Mouse (Mus musculus): ENCODE results near the gene Dgkz. TPM values are rescaled to one million over a fixed set of nuclear protein-coding genes. Genes with fewer than 3 reads are reported as not detected.
A peak's percentile ranks its signal among the peaks of the same experiment; 100 is the strongest.

The Dgkz gene
- polyA plus RNA-seq, 1 experiment, result 295 TPM

- Histone ChIP-seq H3K27me3 (ENCODE audit: control insufficient read depth, insufficient read depth, low read length) (peaks cover 13% of the 10 kb centered on the region), H3K27ac (ENCODE audit: insufficient read depth, low read depth, low read length) (no peak overlapping the region), H3K4me3 (ENCODE audit: low read depth, low read length) (no peak overlapping the region), H3K36me3 (ENCODE audit: control insufficient read depth, insufficient read depth, low read length) (no peaks in the 10 kb centered on the region; the same call in 1 of the 2 replicates), H3K4me1 (ENCODE audit: control insufficient read depth, insufficient read depth, insufficient read length, low read length) (peaks cover 16% of the 10 kb centered on the region)
- TF ChIP-seq POLR2A (IDR thresholded peaks at IDR 0.05; ENCODE audit: low read depth, low read length) (no peak), CTCF (IDR thresholded peaks at IDR 0.05; ENCODE audit: extremely low read depth, insufficient read length, insufficient replicate concordance, low read depth, low read length) (no peak)
- WGBS, result 78% methylated on average over 4 of the region's 4 CpGs
These were observed 4.6 kb upstream of the Dgkz start for GRCm38 (mm10) chr2:91980245-91980644.

GRCm38 (mm10) chr2:91978547-91978946 is 2.9 kb upstream of the Dgkz start:
- Histone ChIP-seq H3K4me3 (ENCODE audit: low read depth, low read length) (no peak overlapping the region), H3K27ac (ENCODE audit: insufficient read depth, low read depth, low read length) (no peak overlapping the region), H3K4me1 (ENCODE audit: control insufficient read depth, insufficient read depth, insufficient read length, low read length) (peaks cover 6% of the 10 kb centered on the region), H3K36me3 (ENCODE audit: control insufficient read depth, insufficient read depth, low read length) (no peaks in the 10 kb centered on the region; the same call in 1 of the 2 replicates), H3K27me3 (ENCODE audit: control insufficient read depth, insufficient read depth, low read length) (peaks cover 18% of the 10 kb centered on the region)
- TF ChIP-seq POLR2A (IDR thresholded peaks at IDR 0.05; ENCODE audit: low read depth, low read length) (no peak), CTCF (IDR thresholded peaks at IDR 0.05; ENCODE audit: extremely low read depth, insufficient read length, insufficient replicate concordance, low read depth, low read length) (no peak)
- WGBS, result 52% methylated on average over 2 of the region's 2 CpGs

- WGBS, result 57% methylated on average over 4 of the region's 4 CpGs
- Histone ChIP-seq H3K36me3 (ENCODE audit: control insufficient read depth, insufficient read depth, low read length) (no peaks in the 10 kb centered on the region), H3K27me3 (ENCODE audit: control insufficient read depth, insufficient read depth, low read length) (peaks cover 18% of the 10 kb centered on the region), H3K27ac (ENCODE audit: insufficient read depth, low read depth, low read length) (no peak overlapping the region), H3K4me3 (ENCODE audit: low read depth, low read length) (no peak overlapping the region), H3K4me1 (ENCODE audit: control insufficient read depth, insufficient read depth, insufficient read length, low read length) (peaks cover 6% of the 10 kb centered on the region)
- TF ChIP-seq CTCF (IDR thresholded peaks at IDR 0.05; ENCODE audit: extremely low read depth, insufficient read length, insufficient replicate concordance, low read depth, low read length), result no peak
- no peak for TF ChIP-seq POLR2A (IDR thresholded peaks at IDR 0.05; ENCODE audit: low read depth, low read length)
These were observed 2.3 kb upstream of the Dgkz start for GRCm38 (mm10) chr2:91977960-91978359.

GRCm38 (mm10) chr2:91973416-91974135 is 2.1 kb downstream of the Dgkz start:
- H3K4me1 ChIP-seq (ENCODE audit: control insufficient read depth, insufficient read depth, insufficient read length, low read length), result peaks cover 6% of the 10 kb centered on the region
- WGBS, result 86% methylated on average over 7 of the region's 7 CpGs
- TF ChIP-seq POLR2A (IDR thresholded peaks at IDR 0.05; ENCODE audit: low read depth, low read length) (no peak), CTCF (IDR thresholded peaks at IDR 0.05; ENCODE audit: extremely low read depth, insufficient read length, insufficient replicate concordance, low read depth, low read length) (no peak)
- H3K4me3 ChIP-seq (ENCODE audit: low read depth, low read length), result no peak overlapping the region
- H3K27ac ChIP-seq (ENCODE audit: insufficient read depth, low read depth, low read length), result no peak overlapping the region
- no peaks in the 10 kb centered on the region for H3K36me3 ChIP-seq (ENCODE audit: control insufficient read depth, insufficient read depth, low read length)
- H3K27me3 ChIP-seq (ENCODE audit: control insufficient read depth, insufficient read depth, low read length), result peaks cover 18% of the 10 kb centered on the region

- Histone ChIP-seq H3K36me3 (ENCODE audit: control insufficient read depth, insufficient read depth, low read length) (no peaks in the 10 kb centered on the region), H3K4me3 (ENCODE audit: low read depth, low read length) (no peak overlapping the region), H3K4me1 (ENCODE audit: control insufficient read depth, insufficient read depth, insufficient read length, low read length) (peaks cover 11% of the 10 kb centered on the region), H3K27me3 (ENCODE audit: control insufficient read depth, insufficient read depth, low read length) (peaks cover 18% of the 10 kb centered on the region), H3K27ac (ENCODE audit: insufficient read depth, low read depth, low read length) (peak overlapping the region; percentile 36; the same call in 1 of the 2 replicates)
- 20% methylated on average over 13 of the region's 13 CpGs for WGBS
- TF ChIP-seq POLR2A (IDR thresholded peaks at IDR 0.05; ENCODE audit: low read depth, low read length) (0 out of 2 replicates have a peak, but pooled peaks have one; percentile 28), CTCF (IDR thresholded peaks at IDR 0.05; ENCODE audit: extremely low read depth, insufficient read length, insufficient replicate concordance, low read depth, low read length) (no peak)
These were observed 3.5 kb downstream of the Dgkz start for GRCm38 (mm10) chr2:91972121-91972566.

- 66% methylated on average over 21 of the region's 21 CpGs for WGBS
These were observed 4.2 kb downstream of the Dgkz start for GRCm38 (mm10) chr2:91971231-91972097.

GRCm38 (mm10) chr2:91967962-91968361 is 7.7 kb downstream of the Dgkz start:
- TF ChIP-seq POLR2A (IDR thresholded peaks at IDR 0.05; ENCODE audit: low read depth, low read length) (no peak; the same call in 1 of the 2 replicates), CTCF (IDR thresholded peaks at IDR 0.05; ENCODE audit: extremely low read depth, insufficient read length, insufficient replicate concordance, low read depth, low read length) (no peak)
- H3K4me1 ChIP-seq (ENCODE audit: control insufficient read depth, insufficient read depth, insufficient read length, low read length), result peaks cover 7% of the 10 kb centered on the region
- 61% methylated on average over 11 of the region's 11 CpGs for WGBS
- H3K36me3 ChIP-seq (ENCODE audit: control insufficient read depth, insufficient read depth, low read length), result no peaks in the 10 kb centered on the region
- H3K4me3 ChIP-seq (ENCODE audit: low read depth, low read length), result no peak overlapping the region
- no peaks in the 10 kb centered on the region for H3K27me3 ChIP-seq (ENCODE audit: control insufficient read depth, insufficient read depth, low read length)
- no peak overlapping the region for H3K27ac ChIP-seq (ENCODE audit: insufficient read depth, low read depth, low read length)

More at GRCm38 (mm10) chr2:91971231-91972097, 4.2 kb downstream of the Dgkz start:
- Histone ChIP-seq H3K4me1 (ENCODE audit: control insufficient read depth, insufficient read depth, insufficient read length, low read length) (peaks cover 11% of the 10 kb centered on the region), H3K27ac (ENCODE audit: insufficient read depth, low read depth, low read length) (peak overlapping the region; percentile 36; the same call in 1 of the 2 replicates), H3K4me3 (ENCODE audit: low read depth, low read length) (no peak overlapping the region), H3K27me3 (ENCODE audit: control insufficient read depth, insufficient read depth, low read length) (peaks cover 17% of the 10 kb centered on the region), H3K36me3 (ENCODE audit: control insufficient read depth, insufficient read depth, low read length) (no peaks in the 10 kb centered on the region)
- no peak for TF ChIP-seq POLR2A (IDR thresholded peaks at IDR 0.05; ENCODE audit: low read depth, low read length)
- TF ChIP-seq CTCF (IDR thresholded peaks at IDR 0.05; ENCODE audit: extremely low read depth, insufficient read length, insufficient replicate concordance, low read depth, low read length), result no peak

All from small intestine, adult 2 months (tissue).